Mouse (Mus musculus): Measurements from ENCODE around the gene Fcna.

Gene Fcna

GRCm38 (mm10) chr2:25627811-25628210, at the start of gene Fcna:
TSS of gene Fcna (minus strand) at chr2:25628030.
- no peak for DNase-seq (ENCODE audit: low read depth, low spot score)

GRCm38 (mm10) chr2:25676486-25676885, 48.7 kb upstream of the Fcna start, which contains the start of gene Lcn6:
TSS of gene Lcn6 (plus strand) at chr2:25676786.
- no peak for DNase-seq (ENCODE audit: low read depth, low spot score)

- DNase-seq (ENCODE audit: low read depth, low spot score), result peak; percentile 69
Observed at GRCm38 (mm10) chr2:25666516-25666915, 38.7 kb upstream of the Fcna start.

- DNase-seq (ENCODE audit: low read depth, low spot score), result no peak
Observed at GRCm38 (mm10) chr2:25664125-25664524, 36.3 kb upstream of the Fcna start.

- DNase-seq (ENCODE audit: low read depth, low spot score), result peak; percentile 84
Observed at GRCm38 (mm10) chr2:25663511-25663910, 35.7 kb upstream of the Fcna start.

GRCm38 (mm10) chr2:25661245-25661970, 33.6 kb upstream of the Fcna start:
- no peak for DNase-seq (ENCODE audit: low read depth, low spot score)

- no peak for DNase-seq (ENCODE audit: low read depth, low spot score)
Observed at GRCm38 (mm10) chr2:25660279-25660678, 32.4 kb upstream of the Fcna start.

- DNase-seq (ENCODE audit: low read depth, low spot score), result no peak
Observed at GRCm38 (mm10) chr2:25657652-25658051, 29.8 kb upstream of the Fcna start, which contains the start of gene Lcn5. TSS of gene Lcn5 (plus strand) at chr2:25657952.

GRCm38 (mm10) chr2:25657246-25657645, 29.4 kb upstream of the Fcna start:
- DNase-seq (ENCODE audit: low read depth, low spot score), result no peak

- no peak for DNase-seq (ENCODE audit: low read depth, low spot score)
Observed at GRCm38 (mm10) chr2:25656691-25657090, 28.9 kb upstream of the Fcna start.

- DNase-seq (ENCODE audit: low read depth, low spot score), result no peak
Observed at GRCm38 (mm10) chr2:25654502-25654901, 26.7 kb upstream of the Fcna start.

- DNase-seq (ENCODE audit: low read depth, low spot score), result no peak
Observed at GRCm38 (mm10) chr2:25652902-25653301, 25.1 kb upstream of the Fcna start, which contains the start of gene Lcn8. TSS of gene Lcn8 (plus strand) at chr2:25653120.

- peak; percentile 69 for DNase-seq (ENCODE audit: low read depth, low spot score)
Observed at GRCm38 (mm10) chr2:25639890-25640289, 12.1 kb upstream of the Fcna start.

GRCm38 (mm10) chr2:25634046-25634445, 6.2 kb upstream of the Fcna start:
- DNase-seq (ENCODE audit: low read depth, low spot score), result no peak

- no peak for DNase-seq (ENCODE audit: low read depth, low spot score)
Observed at GRCm38 (mm10) chr2:25633616-25634015, 5.8 kb upstream of the Fcna start.

- no peak for DNase-seq (ENCODE audit: low read depth, low spot score)
Observed at GRCm38 (mm10) chr2:25628738-25629137, 908 bp upstream of the Fcna start.

- no peak for DNase-seq (ENCODE audit: low read depth, low spot score)
Observed at GRCm38 (mm10) chr2:25625986-25626385, 1.8 kb downstream of the Fcna start.

GRCm38 (mm10) chr2:25621229-25622200, 6.3 kb downstream of the Fcna start, which contains the start of gene Tmem141:
TSS of gene Tmem141 (minus strand) at chr2:25622005.
- DNase-seq (ENCODE audit: low read depth, low spot score), result peak; percentile 73

- no peak for DNase-seq (ENCODE audit: low read depth, low spot score)
Observed at GRCm38 (mm10) chr2:25620852-25621228, 7.0 kb downstream of the Fcna start.

- peak; percentile 41 for DNase-seq (ENCODE audit: low read depth, low spot score)
Observed at GRCm38 (mm10) chr2:25620386-25620785, 7.4 kb downstream of the Fcna start.

- DNase-seq (ENCODE audit: low read depth, low spot score), result no peak
Observed at GRCm38 (mm10) chr2:25617578-25617977, 10.3 kb downstream of the Fcna start, which contains the start of gene Ccdc183. TSS of gene Ccdc183 (minus strand) at chr2:25617678.

GRCm38 (mm10) chr2:25616398-25616797, 11.4 kb downstream of the Fcna start:
- DNase-seq (ENCODE audit: low read depth, low spot score), result no peak

Measured in CD4-positive, CD25-positive, alpha-beta regulatory T cell, adult 2 months (primary cell).